Mouse (Mus musculus) small intestine, adult 2 months (tissue): ENCODE results near the gene Myo15. TPM values are rescaled to one million over a fixed set of nuclear protein-coding genes. Genes with fewer than 3 reads are reported as not detected.

Experiments
- H3K27ac ChIP-seq: fragments of 200-500 bp; 2 replicates; pipeline ENCODE4 v1.5.1; 2012; ENCODE audit warnings: low read depth, low read length, control low read depth, inconsistent platforms; ENCODE audit not compliant: insufficient read depth
- H3K27me3 ChIP-seq: fragments of 200-500 bp; 2 replicates; pipeline ENCODE4 v1.6.1; 2012; ENCODE audit warnings: mild to moderate bottlenecking, moderate library complexity, low read length, inconsistent platforms; ENCODE audit not compliant: control insufficient read depth, insufficient read depth
- H3K36me3 ChIP-seq: fragments of 200-500 bp; 2 replicates; pipeline ENCODE4 v1.6.1; 2012; ENCODE audit warnings: mild to moderate bottlenecking, low read length, control low read depth, inconsistent platforms; ENCODE audit not compliant: control insufficient read depth, insufficient read depth
- H3K4me1 ChIP-seq: fragments of 200-500 bp; 2 replicates; pipeline ENCODE4 v1.6.1; 2012; ENCODE audit warnings: low read length, inconsistent platforms, mixed read lengths; ENCODE audit not compliant: control insufficient read depth, insufficient read depth, insufficient read length
- H3K4me3 ChIP-seq: fragments of 200-500 bp; 2 replicates; pipeline ENCODE4 v1.5.1; 2012; ENCODE audit warnings: low read depth, mild to moderate bottlenecking, control low read depth, inconsistent platforms, low read length, moderate library complexity
- CTCF ChIP-seq: fragments of 200-500 bp; IDR thresholded peaks from 2 replicates; pipeline ENCODE4 v1.5.1; 2012; ENCODE audit warnings: low read depth, mild to moderate bottlenecking, control low read depth, inconsistent platforms, low read length, moderate library complexity, mixed read lengths; ENCODE audit not compliant: insufficient replicate concordance, insufficient read length; ENCODE audit errors: extremely low read depth
- POLR2A ChIP-seq: fragments of 200-500 bp; IDR thresholded peaks from 2 replicates; pipeline ENCODE4 v1.6.1; 2012; ENCODE audit warnings: low read depth, mild to moderate bottlenecking, control low read depth, inconsistent platforms, low read length, moderate library complexity
- WGBS: fragments of 180-500 bp; shearing (Covaris S2); methylation state at CpG from one replicate; pipeline ENCODE4 v1.1.7; 2018; 5-methylcytosine and 5-hydroxymethylcytosine counted together
- polyA plus RNA-seq: library from polyadenylated mRNA; depleted of rRNA; stranded (reverse); fragments of >200 nt; gene quantifications from 2 replicates; pipeline ENCODE4 v1.2.3, GENCODE M21; 2012

Myo15 gene
- polyA plus RNA-seq, 1 experiment = 0.04 TPM

DNA sequence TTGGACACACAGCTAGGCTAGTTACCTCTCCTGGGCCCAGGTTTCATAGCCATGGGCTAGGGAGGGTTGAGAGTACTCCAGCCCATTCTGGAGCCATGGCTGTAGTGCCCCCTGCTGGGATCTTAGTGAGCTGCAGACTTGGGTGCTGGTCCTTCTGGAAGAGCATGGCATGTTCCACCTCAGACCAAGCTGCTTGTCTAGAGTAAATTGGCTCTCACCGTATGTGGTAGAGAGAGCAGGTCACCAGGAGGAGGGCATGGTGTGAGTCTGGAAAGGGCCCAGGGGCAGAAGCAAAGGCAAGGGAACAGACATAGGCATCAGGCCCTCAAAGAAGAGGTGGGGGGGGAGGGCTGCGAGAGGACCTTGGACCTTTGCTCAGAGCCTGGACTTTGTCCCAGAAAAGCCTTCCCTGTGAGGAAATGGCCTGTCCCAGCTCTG, 3.2 kb upstream of the Myo15 start:
- H3K27me3 ChIP-seq = no peaks in the 10 kb centered on the region
- peaks cover 65% of the 10 kb centered on the region for H3K36me3 ChIP-seq
- peak overlapping the region; percentile 33 for H3K27ac ChIP-seq
- H3K4me1 ChIP-seq = peaks cover 7% of the 10 kb centered on the region; the same call in 1 of the 2 replicates
- H3K4me3 ChIP-seq = no peak overlapping the region
- peak; percentile 76; the same call in 1 of the 2 replicates for TF ChIP-seq CTCF
- no peak for TF ChIP-seq POLR2A
- WGBS = 17% methylated on average over 2 of the region's 2 CpGs

DNA sequence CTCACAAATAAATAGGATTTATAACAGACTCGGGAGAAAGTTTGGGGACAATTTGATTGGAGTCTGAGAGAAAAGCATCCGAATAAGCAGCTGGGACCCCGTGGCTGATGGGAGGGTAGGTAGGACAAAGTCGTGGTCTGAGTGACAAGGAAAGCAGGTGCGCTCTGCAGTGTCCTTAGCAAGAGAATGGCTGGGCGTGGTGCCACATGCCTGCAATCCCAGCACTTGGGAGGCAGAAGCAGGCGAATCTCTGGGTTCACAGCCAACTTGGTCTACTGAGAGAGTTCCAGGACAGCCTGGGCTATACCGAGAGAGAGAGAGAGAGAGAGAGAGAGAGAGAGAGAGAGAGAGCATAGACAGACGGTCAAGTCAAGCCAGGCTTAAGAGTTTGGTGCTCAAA, 1.6 kb downstream of the Myo15 start:
- no peak for TF ChIP-seq CTCF
- TF ChIP-seq POLR2A = no peak
- H3K27me3 ChIP-seq = no peaks in the 10 kb centered on the region
- WGBS = 84% methylated on average over 9 of the region's 9 CpGs

DNA sequence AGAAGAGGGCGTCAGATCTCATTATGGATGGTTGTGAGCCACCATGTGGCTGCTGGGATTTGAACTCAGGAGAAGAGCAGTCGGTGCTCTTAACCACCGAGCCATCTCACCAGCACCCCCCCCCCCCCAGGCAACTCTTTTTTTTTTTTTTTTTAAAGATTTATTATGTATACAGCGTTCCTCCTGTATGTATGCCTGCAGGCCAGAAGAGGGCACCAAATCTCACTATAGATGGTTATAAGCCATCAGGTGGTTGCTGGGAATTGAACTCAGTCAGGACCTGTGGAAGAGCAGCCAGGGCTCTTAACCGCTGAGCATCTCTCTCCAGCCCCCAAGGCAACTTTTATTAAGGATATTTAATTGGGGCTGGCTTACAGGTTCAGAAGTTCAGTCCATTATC, 5.4 kb downstream of the Myo15 start:
- Histone ChIP-seq H3K27me3 (no peaks in the 10 kb centered on the region), H3K27ac (no peak overlapping the region), H3K4me1 (peaks cover 6% of the 10 kb centered on the region), H3K36me3 (peaks cover 2% of the 10 kb centered on the region; the same call in 1 of the 2 replicates), H3K4me3 (no peak overlapping the region)
- TF ChIP-seq CTCF (no peak), POLR2A (no peak)
- 79% methylated on average over 5 of the region's 5 CpGs for WGBS

More for the DNA sequence above, 1.6 kb downstream of the Myo15 start:
- Histone ChIP-seq H3K4me3 (no peak overlapping the region), H3K27ac (no peak overlapping the region), H3K4me1 (peaks cover 6% of the 10 kb centered on the region; the same call in 1 of the 2 replicates), H3K36me3 (peaks cover 23% of the 10 kb centered on the region)

DNA sequence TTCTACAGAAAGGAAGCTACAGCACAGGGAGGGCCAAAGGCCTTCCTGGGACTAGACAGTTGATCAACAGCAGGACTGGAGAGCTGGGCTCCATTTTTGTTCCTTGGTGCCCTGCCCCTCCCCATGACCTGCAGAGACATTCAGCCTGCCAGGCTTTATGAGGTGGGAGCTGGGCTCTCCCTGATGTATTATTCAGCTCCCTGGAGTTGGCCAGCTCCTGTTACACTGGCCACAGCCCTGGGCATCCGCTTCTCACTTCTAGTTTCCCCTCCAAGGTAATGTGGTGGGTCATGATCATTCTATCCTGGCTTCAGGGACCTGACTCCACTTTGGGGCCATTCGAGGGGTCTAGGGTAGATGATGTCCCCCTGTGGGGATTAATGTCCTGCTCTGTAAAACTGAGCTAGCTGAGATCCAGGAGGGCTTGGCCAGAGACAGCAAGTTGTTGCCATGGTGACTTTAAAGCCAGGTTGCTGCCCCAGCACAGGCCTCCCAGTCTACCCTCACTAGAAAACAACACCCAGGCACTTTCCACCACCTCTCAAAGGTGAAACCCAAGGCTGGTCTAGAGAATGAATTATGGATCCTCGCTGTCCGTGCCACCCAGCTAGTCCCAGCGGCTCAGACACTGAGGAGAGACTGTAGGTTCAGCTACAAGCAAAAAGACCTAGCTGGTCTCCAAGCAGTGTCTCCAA, 6.7 kb downstream of the Myo15 start:
- 88% methylated on average over 5 of the region's 5 CpGs for WGBS
- Histone ChIP-seq H3K27ac (no peak overlapping the region), H3K4me1 (peaks cover 6% of the 10 kb centered on the region), H3K4me3 (no peak overlapping the region), H3K27me3 (no peaks in the 10 kb centered on the region), H3K36me3 (no peaks in the 10 kb centered on the region)
- TF ChIP-seq CTCF (no peak), POLR2A (no peak)

DNA sequence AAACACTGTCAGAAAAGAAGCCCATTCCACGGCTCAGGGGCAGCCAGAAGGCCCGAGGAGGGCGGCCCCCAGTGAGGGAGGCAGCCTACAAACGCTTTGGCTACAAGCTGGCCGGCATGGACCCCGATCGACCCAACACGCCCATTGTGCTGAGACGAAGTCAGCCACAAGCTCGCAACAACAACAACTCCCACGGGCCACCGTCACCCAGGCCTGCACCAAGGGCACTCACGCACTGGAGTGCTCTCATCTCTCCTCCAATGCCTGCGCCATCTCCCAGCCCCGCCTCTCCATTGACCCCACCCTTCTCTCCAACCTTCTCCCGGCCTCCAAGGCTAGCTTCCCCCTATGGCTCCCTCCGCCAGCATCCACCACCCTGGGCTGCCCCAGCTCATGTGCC, 9.0 kb downstream of the Myo15 start:
- no peaks in the 10 kb centered on the region for H3K36me3 ChIP-seq
- no peak for TF ChIP-seq CTCF
- no peak for TF ChIP-seq POLR2A
- no peak overlapping the region for H3K4me3 ChIP-seq
- no peak overlapping the region for H3K27ac ChIP-seq
- H3K4me1 ChIP-seq = peaks cover 6% of the 10 kb centered on the region
- no peaks in the 10 kb centered on the region for H3K27me3 ChIP-seq
- 36% methylated on average over 17 of the region's 17 CpGs for WGBS

DNA sequence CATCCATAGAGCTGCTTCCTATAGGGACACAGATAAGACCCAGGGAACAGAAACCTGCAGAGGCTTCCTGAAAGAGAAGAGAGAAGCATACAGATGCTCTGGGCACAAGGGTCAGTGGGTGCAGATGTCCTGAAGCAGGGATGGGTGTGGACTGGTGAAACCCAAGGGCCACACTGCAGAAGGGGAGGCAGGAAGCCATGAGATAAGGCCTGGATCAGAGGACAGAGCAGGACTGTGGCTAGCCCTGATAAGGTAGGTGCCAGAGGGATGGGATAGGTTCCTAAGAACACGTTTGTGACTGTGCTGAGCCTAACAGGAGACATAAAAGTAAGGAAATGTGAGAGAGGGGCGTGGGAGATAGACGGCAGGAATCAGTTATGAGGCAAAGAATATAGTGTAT, 17.1 kb downstream of the Myo15 start:
- Histone ChIP-seq H3K4me3 (no peak overlapping the region), H3K4me1 (peaks cover 4% of the 10 kb centered on the region; the same call in 1 of the 2 replicates), H3K36me3 (no peaks in the 10 kb centered on the region), H3K27me3 (no peaks in the 10 kb centered on the region), H3K27ac (no peak overlapping the region)
- WGBS = 34% methylated on average over 3 of the region's 3 CpGs
- TF ChIP-seq CTCF = no peak
- TF ChIP-seq POLR2A = no peak

DNA sequence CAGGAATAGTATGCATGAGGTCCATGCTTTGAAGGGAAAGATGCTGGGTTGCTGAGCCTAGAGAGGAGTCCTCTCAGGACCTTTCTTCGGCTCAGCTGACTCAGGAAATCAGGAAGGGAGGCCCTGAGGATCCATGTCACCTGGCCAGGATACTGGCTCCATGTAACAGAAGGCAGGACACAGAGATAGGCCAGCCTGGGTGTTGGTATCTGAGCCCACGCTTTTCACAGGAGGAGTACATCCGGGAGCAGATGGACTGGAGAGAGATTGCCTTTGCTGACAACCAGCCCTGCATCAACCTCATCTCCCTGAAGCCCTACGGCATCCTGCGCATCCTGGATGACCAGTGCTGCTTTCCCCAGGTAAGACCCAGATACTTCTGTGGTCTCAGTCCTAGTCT, 23.6 kb downstream of the Myo15 start:
- H3K27me3 ChIP-seq = no peaks in the 10 kb centered on the region
- no peaks in the 10 kb centered on the region for H3K4me1 ChIP-seq
- H3K4me3 ChIP-seq = no peak overlapping the region
- no peak for TF ChIP-seq CTCF
- TF ChIP-seq POLR2A = no peak
- WGBS = 83% methylated on average over 5 of the region's 5 CpGs
- H3K36me3 ChIP-seq = no peaks in the 10 kb centered on the region
- no peak overlapping the region for H3K27ac ChIP-seq

DNA sequence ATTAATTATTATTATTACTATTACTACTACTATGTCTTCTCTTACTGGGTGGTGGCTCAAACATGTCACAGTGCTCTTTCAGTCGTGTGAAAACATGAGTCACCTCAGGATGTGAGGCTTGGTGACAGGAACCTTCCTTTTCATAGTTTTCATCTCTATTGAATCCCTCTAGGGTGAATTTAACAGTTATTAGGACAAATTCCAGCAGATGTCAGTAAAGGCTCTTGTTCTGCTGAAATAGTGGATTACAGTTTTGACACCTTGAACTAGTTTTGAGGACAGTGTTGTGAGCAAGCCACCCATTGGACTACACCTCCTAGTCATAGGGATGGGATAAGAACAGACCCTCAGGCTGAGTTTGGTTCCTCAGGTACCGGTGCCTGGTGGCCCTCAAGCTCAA, 26.6 kb downstream of the Myo15 start:
- 47% methylated on average over 2 of the region's 2 CpGs for WGBS
- Histone ChIP-seq H3K27me3 (no peaks in the 10 kb centered on the region), H3K4me3 (no peak overlapping the region), H3K27ac (no peak overlapping the region), H3K36me3 (no peaks in the 10 kb centered on the region), H3K4me1 (no peaks in the 10 kb centered on the region)
- TF ChIP-seq CTCF (no peak), POLR2A (no peak)
